Mouse (Mus musculus): Measurements from ENCODE around the gene Gm21981.

Gm21981 gene

DNA sequence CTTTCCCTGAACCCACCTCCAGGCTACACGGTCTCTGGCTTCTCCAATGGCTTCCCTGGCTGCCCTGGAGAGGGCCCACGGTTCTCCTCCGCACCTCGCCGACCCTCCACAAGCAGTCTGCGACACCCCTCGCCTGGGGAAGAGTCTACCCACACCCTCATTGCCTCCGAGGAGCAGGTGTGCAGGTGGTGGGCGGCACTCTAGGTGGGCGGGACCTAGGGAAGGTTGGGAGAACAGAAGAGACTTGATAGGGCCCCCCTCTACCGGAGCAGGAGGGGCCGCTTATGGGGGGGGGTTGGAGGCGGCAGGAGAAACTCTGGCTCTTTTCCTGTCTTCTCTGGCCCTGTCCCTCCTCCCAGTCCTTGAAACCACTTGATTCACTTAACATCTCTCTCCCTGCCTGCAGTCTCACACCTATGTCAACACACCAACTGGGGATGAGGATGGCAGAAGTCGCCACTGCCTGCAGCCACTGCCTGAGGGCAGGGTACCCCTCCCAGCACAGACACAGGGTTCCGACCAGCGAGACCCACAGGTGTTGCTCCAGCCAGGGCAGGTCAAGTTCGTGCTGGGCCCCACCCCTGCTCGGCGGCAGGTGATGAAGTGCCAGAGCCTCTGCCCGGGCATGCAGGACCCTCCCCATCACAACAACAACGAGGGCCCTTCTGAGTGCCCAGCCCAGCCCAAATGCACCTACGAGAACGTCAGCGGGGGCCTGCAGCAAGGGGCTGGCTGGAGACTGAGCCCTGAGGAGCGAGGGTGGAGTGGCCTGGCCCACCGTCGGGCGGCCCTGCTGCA is 8.5 kb upstream of the Gm21981 start:
- DNase-seq: no peak

DNA sequence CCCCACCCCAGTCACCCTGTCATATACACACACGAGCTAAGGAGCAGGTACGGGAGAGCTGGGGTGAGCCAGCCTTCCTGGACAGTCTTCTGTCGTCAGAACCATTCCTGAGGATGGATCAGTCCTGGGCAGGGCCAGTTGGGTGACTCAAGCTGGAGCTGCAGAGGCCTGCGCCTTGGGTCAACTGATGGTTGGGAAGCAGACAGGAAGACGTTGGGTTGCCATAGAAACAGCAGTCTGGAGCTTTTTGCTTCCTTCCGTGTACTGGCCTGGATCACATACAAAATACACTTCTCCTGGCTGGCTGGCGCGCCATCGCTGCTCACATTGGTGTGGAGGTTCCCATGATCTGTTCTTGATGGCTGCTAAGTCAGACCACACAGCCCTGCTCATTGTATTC is 7.5 kb upstream of the Gm21981 start:
- no peak for DNase-seq

DNA sequence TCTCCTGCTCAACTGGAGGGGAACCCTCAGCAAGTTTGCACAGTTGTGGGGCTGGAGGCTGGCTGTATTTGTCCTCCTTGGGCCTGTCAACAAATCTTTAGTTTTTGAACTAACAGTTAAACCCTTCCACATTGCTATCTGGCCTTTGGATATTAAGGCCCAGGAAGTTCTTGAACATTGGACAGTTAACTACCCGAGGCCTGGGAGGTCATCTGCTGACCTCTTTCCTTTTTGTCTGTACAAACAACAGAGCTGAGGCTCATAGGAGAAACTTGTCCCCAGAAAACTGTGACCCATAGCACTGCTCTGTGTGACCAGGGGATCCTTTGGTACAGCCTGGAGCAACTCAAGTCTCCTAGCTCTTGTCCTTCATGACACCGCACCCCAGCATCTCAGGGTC is 4.8 kb upstream of the Gm21981 start:
- DNase-seq: no peak

DNA sequence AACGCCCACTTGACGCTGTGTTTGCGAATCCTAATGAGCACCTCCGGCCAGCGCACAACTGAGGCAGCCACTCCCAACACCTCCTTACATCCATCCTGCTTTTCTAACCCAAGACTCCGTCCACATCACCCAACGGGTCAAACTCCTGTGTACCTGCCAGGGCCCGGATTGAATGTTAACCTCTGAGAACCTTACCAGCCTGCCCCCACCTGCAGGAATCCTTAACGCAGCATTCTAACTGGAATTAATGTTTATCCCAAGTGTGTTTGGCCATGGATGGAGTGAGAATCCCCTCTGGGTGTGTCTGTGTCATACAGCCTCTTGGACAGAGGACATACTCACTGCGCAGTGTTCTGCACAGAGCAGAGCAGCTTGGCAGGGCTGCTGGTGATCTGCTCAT is 3.9 kb upstream of the Gm21981 start:
- no peak for DNase-seq

DNA sequence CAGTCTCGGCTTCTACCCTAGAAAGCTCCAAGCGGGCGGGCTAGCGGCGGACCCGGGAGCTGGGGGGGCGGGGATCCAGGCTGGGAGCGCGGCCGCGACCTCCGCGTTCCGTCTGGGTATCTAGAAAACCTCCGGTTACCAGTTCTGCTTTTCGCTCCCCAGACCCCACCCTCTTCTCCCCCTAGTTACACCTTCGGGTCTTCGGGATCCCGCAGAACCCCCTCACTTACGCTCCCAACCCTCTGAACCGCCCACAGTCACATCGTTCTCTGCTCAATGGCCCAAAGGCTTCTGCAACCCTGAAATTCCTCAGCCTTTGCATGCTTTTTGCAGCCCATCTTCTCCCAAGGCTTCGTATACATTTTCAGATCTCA is 1.1 kb upstream of the Gm21981 start:
- DNase-seq: no peak

DNA sequence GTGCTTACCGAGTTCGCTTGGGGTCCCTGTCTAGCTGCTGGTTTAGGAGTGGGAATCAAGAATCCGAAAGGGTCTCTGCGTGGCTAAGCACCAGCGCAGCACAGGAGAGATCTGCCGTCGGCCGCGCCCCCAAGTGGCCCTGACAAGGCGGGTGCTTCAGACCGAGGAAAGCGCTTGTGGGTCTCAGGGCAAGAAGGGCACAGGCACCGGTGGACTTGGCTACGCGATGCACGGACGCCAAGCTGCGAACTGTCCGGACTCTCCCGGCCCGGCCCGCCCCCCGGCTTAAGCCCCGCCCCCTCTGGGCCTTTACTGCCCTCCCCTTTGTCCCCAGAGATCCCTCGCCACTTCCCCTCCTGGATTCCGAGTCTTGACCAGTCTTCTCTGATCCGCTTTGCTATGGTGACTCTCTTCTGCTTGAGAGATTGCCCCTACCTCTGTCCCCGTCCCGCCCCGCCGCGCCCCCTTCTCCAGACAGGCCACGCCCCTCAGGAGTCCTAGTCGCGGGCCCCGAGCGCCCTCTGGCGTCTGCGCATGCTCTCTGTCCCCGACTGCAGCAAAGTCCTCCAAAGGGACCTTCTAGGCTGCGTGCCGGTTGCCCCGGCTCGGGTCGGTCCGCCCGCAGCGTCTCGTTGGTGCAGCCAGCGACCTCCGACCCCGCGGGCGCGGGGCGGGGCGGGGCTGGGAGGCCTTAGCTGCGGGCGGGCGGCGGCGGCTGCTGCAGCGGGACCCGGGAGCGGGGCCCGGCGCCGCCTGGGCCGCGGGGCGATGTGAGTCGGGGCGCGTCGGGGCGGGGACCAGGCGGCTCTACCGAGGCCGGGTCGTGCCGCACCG is 465 bp upstream of the Gm21981 start, which contains the start of gene Prickle4:
Gene Prickle4, minus strand, starts transcription at position 234 of the 834 bp plus-strand sequence.
- DNase-seq: peak; percentile 97

DNA sequence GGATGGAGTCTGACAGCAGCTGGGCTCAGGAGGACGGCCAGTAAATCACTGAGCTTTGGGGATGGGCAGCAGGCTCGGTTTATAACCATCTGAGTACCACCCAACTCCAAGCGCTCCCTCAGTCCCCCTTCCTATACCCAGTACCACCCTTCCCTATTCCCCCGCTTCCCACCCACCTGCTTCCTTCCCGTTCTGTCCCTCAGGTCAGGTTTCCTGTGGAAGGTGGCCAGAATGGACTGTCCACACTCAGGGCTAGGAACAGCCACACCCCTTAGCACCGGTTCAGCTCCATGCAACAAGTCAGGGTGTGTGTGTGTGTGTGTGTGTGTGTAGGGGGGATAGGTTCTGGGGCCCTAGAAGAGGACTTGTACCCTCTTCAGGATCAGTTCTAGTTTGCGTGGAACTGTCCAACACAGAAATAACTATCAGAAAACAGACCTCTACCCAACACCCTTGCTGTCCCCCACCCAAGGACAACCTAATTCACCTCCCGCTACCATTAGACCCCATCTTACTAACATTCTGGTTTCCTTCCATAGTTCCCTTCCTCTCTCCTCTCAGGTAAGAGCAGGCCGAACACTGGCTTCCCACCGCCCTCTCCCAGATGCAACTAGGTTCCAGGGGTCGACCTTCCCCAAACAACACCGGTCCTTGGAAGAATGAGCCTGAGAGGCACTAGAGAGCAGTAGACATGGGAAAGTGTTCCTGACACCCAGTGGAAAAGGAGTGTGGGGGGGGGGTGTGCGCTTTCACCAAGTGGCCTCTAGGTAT is 399 bp downstream of the Gm21981 start:
- DNase-seq: no peak

DNA sequence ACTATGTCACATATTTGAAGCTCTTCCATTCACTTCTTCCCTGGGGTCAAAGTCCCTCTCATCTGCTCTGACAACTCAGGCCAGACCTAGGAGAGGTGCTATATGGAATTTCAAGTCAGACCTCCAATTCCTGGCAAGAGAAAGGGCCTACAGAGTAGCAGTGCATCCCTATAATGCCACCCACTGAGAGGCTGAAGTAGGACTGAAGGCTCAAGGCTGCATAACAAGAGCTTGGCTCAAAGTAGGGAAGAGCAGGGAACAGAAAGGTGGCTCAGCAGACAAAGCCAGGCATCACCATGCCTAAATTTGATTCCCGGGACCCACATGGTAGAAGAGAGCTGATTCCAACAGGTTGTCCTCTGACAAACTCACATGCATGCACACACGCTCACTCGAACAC is 2.6 kb downstream of the Gm21981 start:
- no peak for DNase-seq

DNA sequence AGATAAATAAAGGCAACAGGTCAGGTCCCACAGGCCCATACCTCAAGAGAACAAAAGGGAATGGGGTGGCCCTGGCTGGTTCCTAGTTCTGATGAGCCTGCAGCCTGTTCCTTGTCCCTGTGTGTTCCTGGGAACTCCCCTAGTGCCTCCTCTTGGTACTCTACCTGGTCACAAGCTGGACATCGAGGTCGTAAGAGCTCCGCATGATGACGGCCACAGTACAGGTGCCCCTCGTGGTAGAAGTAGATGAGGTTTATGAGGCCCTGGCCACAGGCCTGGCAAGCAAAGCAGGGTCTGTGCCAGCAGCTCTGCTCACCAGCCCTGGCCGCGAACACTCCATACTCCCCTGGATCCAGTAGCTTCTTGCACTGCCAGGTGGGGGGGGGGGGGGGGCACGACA is 4.4 kb downstream of the Gm21981 start:
- no peak for DNase-seq

DNA sequence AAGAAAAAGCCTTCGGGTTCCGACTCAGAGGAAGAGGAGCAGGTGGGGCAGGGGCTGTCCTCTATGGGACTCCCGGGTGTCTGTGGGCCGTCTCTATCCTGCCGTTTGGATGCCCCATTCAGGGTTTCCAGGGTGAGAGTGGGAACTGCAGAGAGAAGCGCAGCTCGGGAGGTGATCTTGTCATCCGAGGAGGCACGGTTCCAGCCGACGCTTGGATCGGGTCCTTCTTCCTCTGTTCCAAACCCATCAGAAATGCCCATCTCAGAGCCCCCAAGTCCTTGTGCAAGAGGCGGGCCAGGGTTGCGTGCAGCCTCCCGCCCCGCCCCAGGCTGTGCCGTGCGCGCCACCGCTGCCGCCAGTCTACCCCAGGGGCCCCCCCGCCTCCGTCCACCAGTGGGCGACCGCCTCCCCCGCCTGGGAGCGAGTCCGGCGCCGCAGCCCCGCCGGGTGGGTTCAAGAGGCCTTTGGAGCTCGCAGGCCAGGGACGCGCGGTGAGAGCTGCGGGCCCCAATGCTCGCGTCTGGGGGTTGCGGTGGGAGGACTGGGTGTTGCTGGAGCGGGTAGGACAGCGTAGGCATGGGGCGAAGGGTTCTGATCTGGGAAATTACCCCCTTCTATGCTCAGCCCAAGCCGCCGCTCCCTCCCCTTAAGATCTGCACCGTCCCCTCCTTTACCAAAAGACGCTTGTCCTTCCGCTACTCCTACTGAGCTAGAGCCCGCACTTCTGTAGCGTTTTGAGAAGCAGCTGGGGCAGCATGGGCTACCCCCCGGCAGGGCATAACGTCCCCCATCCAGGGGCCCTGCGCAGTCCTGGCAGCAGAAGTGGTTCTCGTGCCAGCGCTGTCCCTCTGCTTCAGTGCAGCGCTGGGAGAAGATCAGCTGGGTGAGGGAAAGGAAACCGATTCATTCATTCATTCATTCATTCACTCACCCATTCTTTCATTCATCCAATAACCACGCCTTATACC is 5.4 kb downstream of the Gm21981 start, which contains the start of gene Frs3:
Gene Frs3, plus strand, starts transcription at position 423 of the 968 bp plus-strand sequence.
- DNase-seq: peak; percentile 85

DNA sequence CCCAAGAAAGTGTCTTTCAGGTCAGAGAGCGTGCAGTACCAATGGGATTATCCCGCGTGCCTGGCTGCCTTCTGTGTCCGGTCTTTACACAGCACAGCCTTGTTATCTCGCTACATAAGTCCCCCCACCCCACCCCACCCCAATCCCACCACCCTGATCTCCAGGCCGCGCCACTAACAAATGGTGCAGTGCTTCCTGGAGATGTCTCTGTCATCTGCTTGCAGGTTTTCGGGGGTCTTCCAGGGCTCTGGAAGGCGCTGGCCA is 6.0 kb downstream of the Gm21981 start, which contains the start of gene Tomm6:
Gene Tomm6, minus strand, starts transcription at position 43 of the 264 bp plus-strand sequence.
- DNase-seq: no peak

DNA sequence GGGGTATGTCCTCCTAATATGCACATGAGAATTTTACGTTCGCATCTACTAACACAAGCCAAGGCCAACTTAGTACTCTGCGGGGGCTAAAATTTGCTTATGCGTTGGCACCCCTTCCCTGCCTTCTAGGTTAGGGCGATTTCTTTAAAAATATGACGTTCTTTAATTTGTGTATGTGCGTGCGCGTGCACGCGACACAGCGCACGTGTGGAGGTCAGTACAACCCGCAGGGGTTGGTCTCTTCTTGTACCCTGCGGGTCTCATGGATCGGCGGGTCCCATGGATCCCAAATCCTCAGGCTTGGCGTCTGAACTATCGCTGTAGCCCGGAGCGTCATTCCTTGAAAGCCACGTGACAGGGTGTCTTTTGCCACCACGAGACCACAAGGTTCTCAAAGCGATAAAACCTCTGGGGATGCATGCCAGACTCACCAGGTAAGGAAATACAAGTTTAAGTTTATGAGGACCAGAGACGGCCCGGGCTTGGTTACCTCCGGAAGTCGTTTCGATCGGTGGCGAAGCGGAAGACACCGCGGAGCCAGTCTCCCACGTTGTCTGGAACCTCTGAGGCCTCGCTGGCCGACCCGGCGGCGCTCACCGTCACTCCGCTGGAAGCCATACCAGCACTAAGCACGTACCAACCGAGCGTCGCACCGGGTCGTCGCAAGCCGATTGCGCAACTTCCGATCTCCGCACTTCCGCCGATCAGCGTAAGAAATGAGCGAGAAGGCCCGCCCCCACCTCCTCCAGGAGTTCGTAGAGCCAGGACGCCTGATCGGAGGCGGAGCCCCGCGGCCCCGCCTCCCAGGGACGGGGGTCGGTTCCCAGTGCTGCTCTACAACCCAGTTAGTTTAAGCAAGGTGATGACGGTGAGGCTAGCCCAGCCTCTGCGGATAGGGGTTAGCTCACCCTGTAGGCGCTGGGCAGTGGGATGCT is 6.6 kb downstream of the Gm21981 start:
- DNase-seq: peak; percentile 98

DNA sequence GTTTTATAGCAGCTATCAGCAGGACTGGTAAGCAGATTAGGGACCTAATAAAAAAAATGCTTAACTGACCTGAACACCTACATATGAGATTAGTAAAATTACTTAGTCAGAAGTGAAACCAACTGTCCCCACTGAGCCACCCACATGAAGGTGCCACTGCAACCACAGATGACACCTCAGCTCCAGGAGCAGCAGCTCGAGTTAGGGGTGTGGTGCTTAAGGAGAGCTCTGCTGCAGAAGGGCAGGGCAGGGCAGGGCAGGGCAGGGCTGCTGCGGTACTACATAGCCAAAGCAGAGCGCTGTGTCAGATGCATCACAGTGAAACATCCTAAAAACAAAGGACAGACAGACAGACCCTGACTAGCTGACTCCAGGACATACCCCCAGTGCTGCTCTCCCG is 11.4 kb downstream of the Gm21981 start:
- DNase-seq: no peak

DNA sequence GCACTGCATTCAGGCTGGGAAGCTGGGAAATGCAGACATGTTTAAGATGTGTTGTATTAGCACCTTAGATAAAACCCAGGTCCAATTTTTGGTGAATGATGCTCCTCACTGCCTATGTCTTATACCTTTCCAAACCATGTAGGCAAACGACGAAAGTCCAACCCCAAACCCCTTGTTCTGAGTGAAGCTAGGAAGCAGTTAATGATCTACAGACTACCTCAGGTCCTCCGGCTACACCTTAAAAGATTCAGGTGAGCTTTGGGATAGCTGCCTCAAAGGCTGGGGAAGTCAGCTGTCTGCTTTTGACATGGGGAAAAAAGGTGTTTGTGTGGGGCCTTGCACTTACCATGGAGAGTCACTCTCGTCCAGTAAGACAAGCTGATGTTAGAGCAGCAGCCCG is 15.6 kb downstream of the Gm21981 start:
- no peak for DNase-seq

DNA sequence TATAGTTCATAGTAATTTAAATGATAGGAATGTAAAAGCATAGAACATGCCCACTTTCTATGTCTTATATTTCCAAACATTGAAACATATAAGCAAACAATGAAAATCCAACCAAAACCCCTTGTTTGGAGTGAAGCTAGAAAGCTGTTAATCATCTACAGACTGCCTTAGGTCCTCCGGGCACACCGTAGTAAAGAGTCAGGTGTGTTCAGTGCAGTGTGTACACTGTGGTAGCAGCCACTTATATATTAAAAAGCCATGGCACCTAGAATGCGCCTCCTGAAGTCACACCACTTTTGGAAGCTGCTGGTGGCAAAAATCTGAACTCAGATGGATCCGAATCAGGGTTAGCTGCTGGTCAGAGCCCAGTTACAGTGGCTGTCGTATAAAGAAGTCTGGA is 16.0 kb downstream of the Gm21981 start:
- no peak for DNase-seq

DNA sequence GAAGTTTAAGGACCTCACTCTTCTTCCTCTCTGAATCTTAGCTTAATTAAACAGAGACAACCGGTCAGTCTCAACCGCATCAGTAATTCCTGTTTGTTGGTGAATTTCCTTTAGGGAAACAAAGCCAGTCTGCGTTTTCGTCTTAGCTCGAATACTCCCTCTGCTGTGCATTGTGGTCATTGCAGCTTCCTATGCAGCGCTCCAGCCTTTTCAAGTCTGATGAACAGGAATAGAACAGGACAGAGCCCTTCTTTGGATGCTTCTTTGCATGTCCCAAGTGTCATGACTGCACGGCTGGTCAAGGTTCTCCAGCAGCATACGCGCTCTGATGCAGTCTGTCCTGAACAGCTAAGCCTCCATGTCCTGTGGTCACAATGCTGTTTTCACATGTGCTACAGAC is 17.7 kb downstream of the Gm21981 start:
- DNase-seq: peak; percentile 64

DNA sequence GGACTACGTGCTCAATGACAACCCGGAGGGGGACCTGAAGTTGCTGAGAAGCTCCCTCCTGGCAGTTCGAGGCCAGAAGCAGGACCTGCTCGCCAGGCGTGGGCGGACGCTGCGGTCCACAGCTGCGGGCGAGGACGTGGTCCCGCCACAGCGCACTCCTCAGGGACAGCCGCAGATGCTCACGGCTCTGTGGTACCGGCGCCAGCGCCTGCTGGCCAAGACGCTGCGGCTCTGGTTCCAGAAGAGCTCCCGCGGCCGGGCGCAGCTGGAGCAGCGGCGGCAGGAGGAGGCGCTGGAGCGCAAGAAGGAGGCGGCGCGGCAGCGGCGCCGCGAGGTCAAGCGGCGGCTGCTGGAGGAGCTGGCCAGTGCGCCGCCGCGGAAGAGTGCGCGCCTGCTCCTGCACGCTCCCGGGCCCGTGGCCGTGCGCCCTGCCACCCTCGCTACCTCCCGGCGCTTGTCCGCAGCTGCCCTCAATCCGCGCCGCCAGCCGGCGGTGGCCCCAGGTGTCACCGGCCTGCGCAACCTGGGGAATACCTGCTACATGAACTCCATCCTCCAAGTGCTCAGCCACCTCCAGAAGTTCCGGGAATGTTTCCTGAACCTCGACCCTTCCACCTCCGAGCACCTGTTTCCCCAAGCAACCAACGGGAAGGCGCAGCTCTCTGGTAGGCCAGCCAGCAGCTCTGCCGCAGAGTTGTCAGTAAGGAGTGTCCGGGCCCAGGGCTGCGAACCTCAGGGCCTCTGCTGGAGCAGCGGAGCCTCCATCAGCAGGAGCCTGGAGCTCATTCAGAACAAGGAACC is 21.7 kb downstream of the Gm21981 start:
- peak; percentile 64 for DNase-seq

DNA sequence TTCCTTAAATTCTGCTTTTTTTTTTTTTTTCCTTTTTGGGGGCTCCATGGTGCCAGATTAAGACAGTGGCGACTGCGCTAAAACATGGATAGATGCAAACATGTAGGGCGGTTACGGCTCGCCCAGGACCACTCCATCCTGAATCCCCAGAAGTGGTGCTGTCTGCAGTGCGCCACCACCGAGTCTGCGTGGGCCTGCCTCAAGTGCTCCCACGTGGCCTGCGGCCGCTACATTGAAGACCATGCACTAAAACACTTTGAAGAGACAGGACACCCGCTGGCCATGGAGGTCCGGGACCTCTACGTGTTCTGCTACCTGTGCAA is 22.3 kb downstream of the Gm21981 start:
- DNase-seq: no peak

DNA sequence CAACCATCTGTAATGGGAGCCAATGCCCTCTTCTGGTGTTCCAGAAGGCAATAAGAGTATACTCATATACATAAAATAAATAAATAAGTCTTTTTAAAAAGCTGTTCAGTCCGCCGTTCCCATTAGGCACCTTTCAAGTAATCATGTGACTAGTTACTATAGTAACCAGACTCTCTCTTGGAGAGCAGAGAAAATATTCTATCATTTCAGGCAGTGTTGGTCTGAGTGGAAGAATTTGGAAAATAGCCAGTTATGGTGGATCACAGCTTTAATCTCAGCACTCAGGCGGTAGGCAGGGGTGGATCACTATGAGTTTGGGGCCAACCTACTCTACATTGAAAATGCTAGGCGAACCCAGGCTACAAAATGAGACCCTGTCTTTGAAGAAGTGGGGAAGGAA is 25.1 kb downstream of the Gm21981 start:
- DNase-seq: no peak

DNA sequence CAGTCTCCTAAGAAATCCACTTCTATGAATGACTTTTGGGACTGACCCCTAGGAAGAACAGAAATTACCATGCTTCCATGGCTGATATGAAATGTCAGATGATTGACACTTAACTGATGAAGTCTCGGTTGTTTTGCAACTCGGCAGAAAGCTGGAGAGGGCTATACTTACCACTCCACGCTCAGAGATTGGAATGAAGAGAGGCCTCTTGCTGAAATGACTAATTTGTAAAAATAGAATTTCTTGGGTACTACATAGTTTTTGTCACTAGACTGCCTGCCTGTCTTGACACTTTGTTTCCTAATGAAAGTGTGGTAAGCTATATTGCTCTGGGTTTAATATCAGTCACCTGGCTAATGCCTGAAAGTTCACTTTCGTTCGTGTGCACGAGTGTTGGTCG is 29.8 kb downstream of the Gm21981 start:
- DNase-seq: no peak

Data from right cerebral cortex, adult 18-20 months (tissue).